10 mouse cellular contexts compared by ENCODE assay signal in genomic region chr9:68695496-68695969, GRCm38 (mm10). TPM values are rescaled to one million over a fixed set of nuclear protein-coding genes. Genes with fewer than 3 reads are reported as not detected.
DNase-seq lines count a peak whose midpoint lies in the region; ATAC-seq and TF ChIP-seq lines count a peak whose summit lies in the region.
"Had no signal": no experiment of that assay in that cellular context is flagged by ENCODE, and none has a peak within 500 bp of the region (broad histone marks: within the 10 kb centered on the region; RNA-seq: fewer than 3 reads in every experiment).

No protein-coding gene starts in this region.

- H3K4me1 ChIP-seq in forebrain, postnatal 0 days (ENCODE audit: insufficient read depth), result peaks cover 3% of the 10 kb centered on the region; the same call in 1 of the 2 replicates
- H3K4me1 ChIP-seq in forebrain, embryonic 16.5 days (replicated peaks; ENCODE audit: control insufficient read depth, insufficient read depth, low read length), result peaks cover 7% of the 10 kb centered on the region

- TF ChIP-seq CTCF in forebrain, postnatal 0 days (IDR thresholded peaks at IDR 0.05; ENCODE audit: low read depth), result no peak

- WGBS in forebrain, postnatal 0 days, result 27% methylated on average over 16 of the region's 16 CpGs
- 13% methylated on average over 16 of the region's 16 CpGs for WGBS in forebrain, embryonic 16.5 days

- ATAC-seq in forebrain, postnatal 0 days, result no peak
- no peak for ATAC-seq in forebrain, embryonic 16.5 days
- ATAC-seq: intestine, postnatal 0 days had no signal

- H3K4me2 ChIP-seq in forebrain, postnatal 0 days (ENCODE audit: low read depth), result no peak overlapping the region
- H3K4me2 ChIP-seq in forebrain, embryonic 16.5 days (ENCODE audit: low read length), result no peak overlapping the region
- H3K4me2 ChIP-seq: stomach, embryonic 15.5 days had no signal

- no peaks in the 10 kb centered on the region for H3K36me3 ChIP-seq in forebrain, postnatal 0 days (ENCODE audit: insufficient read depth)
- H3K36me3 ChIP-seq in forebrain, embryonic 16.5 days (ENCODE audit: control insufficient read depth, insufficient read depth), result no peaks in the 10 kb centered on the region
- H3K36me3 ChIP-seq: stomach, embryonic 15.5 days had no signal

- H3K9ac ChIP-seq in forebrain, postnatal 0 days, result no peak overlapping the region
- H3K9ac ChIP-seq in forebrain, embryonic 16.5 days (replicated peaks; ENCODE audit: low read depth, low read length), result no peak overlapping the region
- H3K9ac ChIP-seq: stomach, embryonic 15.5 days had no signal

- 0 out of 2 replicates have a peak, but pooled peaks cover 3% of the 10 kb centered on the region for H3K27me3 ChIP-seq in forebrain, postnatal 0 days (ENCODE audit: insufficient read depth, low read length)
- peaks cover 3% of the 10 kb centered on the region; the same call in 1 of the 2 replicates for H3K27me3 ChIP-seq in forebrain, embryonic 16.5 days (replicated peaks; ENCODE audit: control insufficient read depth, insufficient read depth, low read length)
- H3K27me3 ChIP-seq: stomach, embryonic 15.5 days had no signal

- no peaks in the 10 kb centered on the region for H3K9me3 ChIP-seq in forebrain, postnatal 0 days (ENCODE audit: low read length)
- no peaks in the 10 kb centered on the region for H3K9me3 ChIP-seq in forebrain, embryonic 16.5 days (ENCODE audit: control insufficient read depth, low read length)
- H3K9me3 ChIP-seq: stomach, embryonic 15.5 days had no signal

- peak; percentile 10 for DNase-seq in forebrain, postnatal 0 days
- peak; percentile 59 for DNase-seq in adrenal gland, postnatal 14 days
- peak; percentile 24 to 35 for DNase-seq in heart, postnatal 36 days
- peak; percentile 10 to 17 for DNase-seq in lung, adult 18-20 months
- no peak for DNase-seq in B cell, adult 2 months
- no peak for DNase-seq in urinary bladder, postnatal 14 days (ENCODE audit: low spot score)
- DNase-seq in adipocyte (ENCODE audit: low spot score), result no peak

- intact Hi-C loops in heart, postnatal 36 days (cut with DNase I), result no loop called here

- no peak overlapping the region for H3K4me3 ChIP-seq in forebrain, postnatal 0 days (ENCODE audit: low read depth, low read length)
- H3K4me3 ChIP-seq in forebrain, embryonic 16.5 days (replicated peaks; ENCODE audit: low read length), result no peak overlapping the region
- H3K4me3 ChIP-seq: stomach, embryonic 15.5 days had no signal

- H3K27ac ChIP-seq in forebrain, postnatal 0 days (ENCODE audit: low read depth, low read length), result no peak overlapping the region
- H3K27ac ChIP-seq in forebrain, embryonic 16.5 days (ENCODE audit: low read length), result no peak overlapping the region
- H3K27ac ChIP-seq: stomach, embryonic 15.5 days had no signal

RNA-seq across cellular contexts. Expression of gene Rora, which starts 41.9 kb away (rescaled TPM):
- 8.5 and 9.8 TPM in 2 replicates for total RNA-seq in forebrain, postnatal 0 days (2014; rRNA removed)
- polyA plus RNA-seq in forebrain, postnatal 0 days (2015; fragmentation: Nextera tagmentation; extraction: Ambion mirVana), result 12.0 and 23.9 TPM in 2 replicates
- polyA plus RNA-seq in forebrain, embryonic 16.5 days (2015; fragmentation: Nextera tagmentation; extraction: Ambion mirVana), result 7.0 and 7.9 TPM in 2 replicates
- total RNA-seq in adrenal gland, postnatal 14 days (2021), result 50.1 and 56.5 TPM in 2 replicates
- 10 to 100 TPM; 30.3 to 33.6 TPM for total RNA-seq in heart, postnatal 36 days (2021)

Comparison
In these comparisons a context has a peak if more than half of its experiments do, and no peak if none do; other contexts are left out.
1. DNase-seq: peak in forebrain, postnatal 0 days (single experiment), adrenal gland, postnatal 14 days (single experiment), heart, postnatal 36 days (2 of 2) and lung, adult 18-20 months (2 of 2); none in B cell, adult 2 months (0 of 2), urinary bladder, postnatal 14 days (single experiment) and adipocyte (single experiment).